Mouse (Mus musculus): ENCODE data around the gene Disp1.

DNA sequence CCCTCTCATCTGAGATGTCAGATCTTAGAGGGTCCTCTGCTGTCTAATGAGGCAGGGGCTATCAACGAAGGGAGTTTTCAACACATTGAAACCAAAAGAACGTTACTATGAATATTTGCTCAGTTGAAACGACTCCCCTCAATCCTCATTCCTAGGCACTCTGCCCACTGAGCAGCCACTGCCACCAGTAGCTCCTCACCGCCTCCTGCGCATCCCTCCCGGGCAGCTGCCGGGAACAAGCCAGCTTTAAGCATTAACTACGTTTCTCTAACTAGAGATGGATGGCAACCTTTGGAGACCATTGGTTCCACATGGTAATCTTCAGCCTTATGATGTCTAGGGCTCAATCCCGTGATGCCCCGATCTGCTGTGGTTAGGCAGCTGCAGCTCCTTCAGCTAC is 123.7 kb downstream of the Disp1 start:
- no peak for TF ChIP-seq CTCF (conservative IDR thresholded peaks at IDR 0.05 in 1 of 2, IDR thresholded peaks at IDR 0.05 in 1 of 2; ENCODE audit: low read depth in 2 of 2, low read length in 2 of 2)
- TF ChIP-seq ZC3H11A (IDR thresholded peaks at IDR 0.05; ENCODE audit: low read depth, low read length), result no peak
- TF ChIP-seq KAT2A (IDR thresholded peaks at IDR 0.05; ENCODE audit: insufficient replicate concordance, low read length), result no peak
